In genomic region chr9:66177975-66178374, GRCm38 (mm10) we compare ENCODE assay signal across 17 mouse cellular contexts.
"Had no signal": no experiment of that assay in that cellular context is flagged by ENCODE, and none has a peak within 500 bp of the region (broad histone marks: within the 10 kb centered on the region; RNA-seq: fewer than 3 reads in every experiment).

No protein-coding gene starts in this region.

- H3K36me3 ChIP-seq: limb, embryonic 15.5 days; lung, embryonic 15.5 days; neural tube, embryonic 12.5 days had no signal

- H3K9me3 ChIP-seq: limb, embryonic 15.5 days; lung, embryonic 15.5 days; megakaryocyte, embryonic 14.5 days; neural tube, embryonic 12.5 days had no signal

- H3K27me3 ChIP-seq: limb, embryonic 15.5 days; neural tube, embryonic 12.5 days had no signal

- H3K27ac ChIP-seq: limb, embryonic 15.5 days; lung, embryonic 15.5 days; macrophage; neural tube, embryonic 12.5 days had no signal

- H3K4me3 ChIP-seq: limb, embryonic 15.5 days; lung, embryonic 15.5 days; megakaryocyte, embryonic 14.5 days; neural tube, embryonic 12.5 days had no signal

- DNase-seq: kidney, postnatal 10 days; layer of hippocampus, adult 9-11 months; layer of hippocampus, postnatal 36 days; lung, postnatal 14 days; midbrain, embryonic 14.5 days; right cerebral cortex, postnatal 4 days; spleen, adult 18-20 months; thymus, adult 2 months; thymus, postnatal 25 days had no signal

- H3K4me1 ChIP-seq: limb, embryonic 15.5 days; neural tube, embryonic 12.5 days had no signal

- ATAC-seq: hindbrain, embryonic 16.5 days; inflammation-experienced regulatory T-cells, adult 6 months; intestine, postnatal 0 days had no signal

- H3K4me2 ChIP-seq: limb, embryonic 15.5 days; lung, embryonic 15.5 days; neural tube, embryonic 12.5 days had no signal

- H3K9ac ChIP-seq: limb, embryonic 15.5 days; lung, embryonic 15.5 days; neural tube, embryonic 12.5 days had no signal
